Mouse (Mus musculus): ENCODE measurements around the gene Gm867. TPM values are rescaled to one million over a fixed set of nuclear protein-coding genes. Genes with fewer than 3 reads are reported as not detected.

The Gm867 gene
- 1.3 and 1.4 TPM in 2 replicates for polyA plus RNA-seq (2012; rRNA removed)

- no peaks in the 10 kb centered on the region for H3K27me3 ChIP-seq (replicated peaks; ENCODE audit: control insufficient read depth, insufficient read depth, low read length)
- H3K36me3 ChIP-seq (ENCODE audit: control insufficient read depth, insufficient read depth, low read length), result no peaks in the 10 kb centered on the region
- DNase-seq, result peak; percentile 52
- TF ChIP-seq POLR2A (IDR thresholded peaks at IDR 0.05; ENCODE audit: low read depth, low read length), result no peak
- no peak for TF ChIP-seq CTCF (conservative IDR thresholded peaks at IDR 0.05; ENCODE audit: insufficient read depth, insufficient read length, low read depth, low read length)
- no peak within 1 kb of the TSS for H3K4me3 ChIP-seq (ENCODE audit: insufficient read depth, low read depth, low read length)
- WGBS, result 67% methylated on average over 5 of the region's 5 CpGs
- H3K4me1 ChIP-seq (ENCODE audit: control insufficient read depth, insufficient read depth, low read length), result no peaks in the 10 kb centered on the region; the same call in 1 of the 2 replicates
- 0 out of 2 replicates have a peak within 1 kb of the TSS, but pooled peaks have one; percentile 26 for H3K27ac ChIP-seq (ENCODE audit: insufficient read depth, low read depth, low read length)
Measured at GRCm38 (mm10) chr10:75940520-75940919, at the start of gene Gm867. Gene Gm867, minus strand, starts transcription at chr10:75940672.

- TF ChIP-seq POLR2A (IDR thresholded peaks at IDR 0.05; ENCODE audit: low read depth, low read length), result no peak
- no peak for TF ChIP-seq CTCF (conservative IDR thresholded peaks at IDR 0.05; ENCODE audit: insufficient read depth, insufficient read length, low read depth, low read length)
- no peak overlapping the region for H3K27ac ChIP-seq (ENCODE audit: insufficient read depth, low read depth, low read length)
- 86% methylated on average over 3 of the region's 3 CpGs for WGBS
- H3K36me3 ChIP-seq (ENCODE audit: control insufficient read depth, insufficient read depth, low read length), result no peaks in the 10 kb centered on the region
- no peak for DNase-seq
- no peaks in the 10 kb centered on the region for H3K4me1 ChIP-seq (ENCODE audit: control insufficient read depth, insufficient read depth, low read length)
- H3K27me3 ChIP-seq (replicated peaks; ENCODE audit: control insufficient read depth, insufficient read depth, low read length), result no peaks in the 10 kb centered on the region
- H3K4me3 ChIP-seq (ENCODE audit: insufficient read depth, low read depth, low read length), result no peak overlapping the region
Measured at GRCm38 (mm10) chr10:75979432-75979831, 39.0 kb upstream of the Gm867 start.

- Histone ChIP-seq H3K4me3 (ENCODE audit: insufficient read depth, low read depth, low read length) (no peak overlapping the region), H3K4me1 (ENCODE audit: control insufficient read depth, insufficient read depth, low read length) (no peaks in the 10 kb centered on the region), H3K36me3 (ENCODE audit: control insufficient read depth, insufficient read depth, low read length) (no peaks in the 10 kb centered on the region), H3K27ac (ENCODE audit: insufficient read depth, low read depth, low read length) (no peak overlapping the region), H3K27me3 (replicated peaks; ENCODE audit: control insufficient read depth, insufficient read depth, low read length) (no peaks in the 10 kb centered on the region)
- no peak for TF ChIP-seq CTCF (conservative IDR thresholded peaks at IDR 0.05; ENCODE audit: insufficient read depth, insufficient read length, low read depth, low read length)
- TF ChIP-seq POLR2A (IDR thresholded peaks at IDR 0.05; ENCODE audit: low read depth, low read length), result no peak
- WGBS, result 90% methylated on average over 5 of the region's 5 CpGs
- no peak for DNase-seq
Measured at GRCm38 (mm10) chr10:75978835-75979157, 38.3 kb upstream of the Gm867 start.

- H3K27ac ChIP-seq (ENCODE audit: insufficient read depth, low read depth, low read length), result no peak overlapping the region
- 59% methylated on average over 10 of the region's 10 CpGs for WGBS
- no peak for DNase-seq
- H3K4me1 ChIP-seq (ENCODE audit: control insufficient read depth, insufficient read depth, low read length), result no peaks in the 10 kb centered on the region
- TF ChIP-seq CTCF (conservative IDR thresholded peaks at IDR 0.05; ENCODE audit: insufficient read depth, insufficient read length, low read depth, low read length) (no peak), POLR2A (IDR thresholded peaks at IDR 0.05; ENCODE audit: low read depth, low read length) (no peak)
- no peaks in the 10 kb centered on the region for H3K27me3 ChIP-seq (replicated peaks; ENCODE audit: control insufficient read depth, insufficient read depth, low read length)
- no peak overlapping the region for H3K4me3 ChIP-seq (ENCODE audit: insufficient read depth, low read depth, low read length)
- no peaks in the 10 kb centered on the region for H3K36me3 ChIP-seq (ENCODE audit: control insufficient read depth, insufficient read depth, low read length)
Measured at GRCm38 (mm10) chr10:75978119-75978834, 37.8 kb upstream of the Gm867 start.

- DNase-seq, result peak; percentile 33
- H3K4me3 ChIP-seq (ENCODE audit: insufficient read depth, low read depth, low read length), result no peak overlapping the region
- 66% methylated on average over 5 of the region's 5 CpGs for WGBS
- no peaks in the 10 kb centered on the region for H3K36me3 ChIP-seq (ENCODE audit: control insufficient read depth, insufficient read depth, low read length)
- no peaks in the 10 kb centered on the region for H3K27me3 ChIP-seq (replicated peaks; ENCODE audit: control insufficient read depth, insufficient read depth, low read length)
- no peak overlapping the region for H3K27ac ChIP-seq (ENCODE audit: insufficient read depth, low read depth, low read length)
- TF ChIP-seq CTCF (conservative IDR thresholded peaks at IDR 0.05; ENCODE audit: insufficient read depth, insufficient read length, low read depth, low read length) (peak; percentile 59), POLR2A (IDR thresholded peaks at IDR 0.05; ENCODE audit: low read depth, low read length) (no peak)
- no peaks in the 10 kb centered on the region for H3K4me1 ChIP-seq (ENCODE audit: control insufficient read depth, insufficient read depth, low read length)
Measured at GRCm38 (mm10) chr10:75975216-75975615, 34.7 kb upstream of the Gm867 start.

- Histone ChIP-seq H3K27ac (ENCODE audit: insufficient read depth, low read depth, low read length) (no peak overlapping the region), H3K4me1 (ENCODE audit: control insufficient read depth, insufficient read depth, low read length) (no peaks in the 10 kb centered on the region), H3K36me3 (ENCODE audit: control insufficient read depth, insufficient read depth, low read length) (no peaks in the 10 kb centered on the region), H3K27me3 (replicated peaks; ENCODE audit: control insufficient read depth, insufficient read depth, low read length) (no peaks in the 10 kb centered on the region), H3K4me3 (ENCODE audit: insufficient read depth, low read depth, low read length) (no peak overlapping the region)
- no peak for TF ChIP-seq CTCF (conservative IDR thresholded peaks at IDR 0.05; ENCODE audit: insufficient read depth, insufficient read length, low read depth, low read length)
- TF ChIP-seq POLR2A (IDR thresholded peaks at IDR 0.05; ENCODE audit: low read depth, low read length), result no peak
- WGBS, result 89% methylated on average over 10 of the region's 10 CpGs
- no peak for DNase-seq
Measured at GRCm38 (mm10) chr10:75973846-75974245, 33.4 kb upstream of the Gm867 start.

- DNase-seq, result no peak
- no peak for TF ChIP-seq CTCF (conservative IDR thresholded peaks at IDR 0.05; ENCODE audit: insufficient read depth, insufficient read length, low read depth, low read length)
- TF ChIP-seq POLR2A (IDR thresholded peaks at IDR 0.05; ENCODE audit: low read depth, low read length), result no peak
- WGBS, result 28% methylated on average over 20 of the region's 20 CpGs
- 0 out of 2 replicates have a peak, but pooled peaks cover 5% of the 10 kb centered on the region for H3K4me1 ChIP-seq (ENCODE audit: control insufficient read depth, insufficient read depth, low read length)
- no peak within 1 kb of the TSS for H3K4me3 ChIP-seq (ENCODE audit: insufficient read depth, low read depth, low read length)
- H3K36me3 ChIP-seq (ENCODE audit: control insufficient read depth, insufficient read depth, low read length), result no peaks in the 10 kb centered on the region
- H3K27me3 ChIP-seq (replicated peaks; ENCODE audit: control insufficient read depth, insufficient read depth, low read length), result no peaks in the 10 kb centered on the region
- no peak within 1 kb of the TSS for H3K27ac ChIP-seq (ENCODE audit: insufficient read depth, low read depth, low read length)
Measured at GRCm38 (mm10) chr10:75954381-75954811, 13.9 kb upstream of the Gm867 start, which contains the start of gene Gm5134. Gene Gm5134, plus strand, starts transcription at chr10:75954514.

Measured in kidney, adult 2 months (tissue).